Mouse (Mus musculus): ENCODE measurements around the gene Tmem104.

Tmem104 gene

GRCm38 (mm10) chr11:115187224-115187639 lies at the start of gene Tmem104:
TSS of gene Tmem104 (plus strand) at chr11:115187487.
- DNase-seq (ENCODE audit: low spot score in 2 of 2) = peak; percentile 99 to 100

GRCm38 (mm10) chr11:115138597-115139262 lies 48.6 kb upstream of the Tmem104 start:
- DNase-seq (ENCODE audit: low spot score in 2 of 2) = no peak

DNA sequence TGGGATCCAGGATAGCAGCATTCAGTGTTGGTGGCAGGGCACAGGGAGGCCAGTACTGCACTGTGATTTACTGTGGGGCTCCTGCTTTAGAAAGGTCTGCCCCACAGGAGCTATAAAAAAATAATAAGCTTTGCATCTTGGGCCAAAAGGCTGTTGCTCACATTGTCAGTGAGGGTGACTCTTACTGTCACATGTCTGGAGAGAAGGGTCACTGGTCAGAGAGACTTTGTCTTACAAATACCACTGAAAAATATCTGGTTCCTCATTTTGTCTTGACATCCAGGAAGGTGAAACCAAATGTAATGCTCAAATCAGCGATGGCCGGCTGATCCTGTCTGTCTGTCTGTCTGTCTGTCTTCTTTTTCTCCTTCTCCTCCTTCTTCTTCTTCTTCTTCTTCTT lies 45.3 kb upstream of the Tmem104 start:
- no peak for DNase-seq (ENCODE audit: low spot score in 2 of 2)

GRCm38 (mm10) chr11:115147813-115148212 lies 39.5 kb upstream of the Tmem104 start:
- no peak for DNase-seq (ENCODE audit: low spot score in 2 of 2)

- DNase-seq (ENCODE audit: low spot score in 2 of 2) = no peak
Measured at GRCm38 (mm10) chr11:115150741-115151254, 36.5 kb upstream of the Tmem104 start.

DNA sequence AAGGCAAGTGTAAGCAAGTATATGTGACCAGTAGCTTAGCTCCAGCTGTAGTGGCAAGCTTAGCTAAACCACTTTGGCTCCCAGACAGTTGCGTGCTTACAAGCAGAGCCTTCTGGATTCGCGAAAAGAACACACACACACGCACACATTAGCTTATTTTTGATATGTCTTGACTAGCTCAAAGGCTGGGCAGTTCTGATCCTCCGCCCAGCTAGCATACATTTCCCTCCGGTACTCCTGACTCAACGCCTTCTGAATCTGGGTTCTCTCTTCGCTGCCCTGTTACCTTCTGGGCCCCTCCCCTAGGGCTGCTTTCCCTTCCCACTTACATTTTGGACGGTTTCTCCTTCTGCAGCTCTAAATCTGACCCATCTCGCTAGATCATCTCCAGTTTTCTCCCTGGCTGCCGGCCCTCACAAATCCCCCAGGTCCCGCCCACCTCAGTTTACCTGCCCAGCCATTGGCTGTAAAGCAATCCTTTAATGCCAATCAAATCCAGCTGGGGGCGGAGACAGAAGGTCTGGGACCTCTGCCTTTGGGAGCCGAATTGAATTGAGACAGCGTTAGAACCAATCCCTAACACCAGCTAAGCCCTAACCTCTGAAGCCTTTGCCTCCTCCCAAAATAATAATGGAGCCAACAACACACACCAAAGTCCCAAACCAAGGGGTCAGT lies 35.4 kb upstream of the Tmem104 start:
- peak in 1 of 2 experiments; percentile 68 for DNase-seq (ENCODE audit: low spot score in 2 of 2)

- no peak for DNase-seq (ENCODE audit: low spot score in 2 of 2)
Measured at GRCm38 (mm10) chr11:115153088-115153487, 34.2 kb upstream of the Tmem104 start.

GRCm38 (mm10) chr11:115153699-115154292 lies 33.5 kb upstream of the Tmem104 start:
- DNase-seq (ENCODE audit: low spot score in 2 of 2) = peak; percentile 56 to 70

DNA sequence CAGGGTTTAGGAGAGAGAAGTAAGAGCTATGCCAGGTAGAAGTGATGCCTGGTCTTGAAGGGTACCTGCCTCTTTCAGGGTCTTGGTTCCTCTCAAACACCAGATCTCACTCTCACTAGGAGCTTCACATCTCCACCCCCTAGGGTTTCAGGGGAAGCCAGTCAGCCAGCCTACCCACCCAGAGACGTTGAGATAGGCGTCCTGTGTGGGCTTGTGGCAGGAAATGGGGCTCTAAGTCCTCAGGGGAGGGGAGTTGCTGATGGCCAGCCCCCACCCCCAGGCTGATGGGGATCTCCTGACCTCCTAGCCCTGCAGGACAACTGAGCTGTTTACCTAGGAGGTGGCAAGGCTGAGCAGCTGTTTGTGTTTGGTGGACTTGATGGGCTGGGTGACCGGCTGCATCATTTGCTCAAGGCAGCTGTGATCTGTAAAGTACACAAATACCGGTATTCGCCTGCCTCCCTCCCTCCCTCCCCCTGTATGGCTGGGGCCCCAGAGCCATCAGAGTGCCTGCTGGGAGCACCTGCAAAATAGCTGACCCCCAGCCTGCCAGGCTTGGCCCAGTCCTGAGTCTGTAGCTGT lies 32.1 kb upstream of the Tmem104 start:
- no peak for DNase-seq (ENCODE audit: low spot score in 2 of 2)

GRCm38 (mm10) chr11:115157933-115158719 lies 29.2 kb upstream of the Tmem104 start:
- no peak for DNase-seq (ENCODE audit: low spot score in 2 of 2)

DNA sequence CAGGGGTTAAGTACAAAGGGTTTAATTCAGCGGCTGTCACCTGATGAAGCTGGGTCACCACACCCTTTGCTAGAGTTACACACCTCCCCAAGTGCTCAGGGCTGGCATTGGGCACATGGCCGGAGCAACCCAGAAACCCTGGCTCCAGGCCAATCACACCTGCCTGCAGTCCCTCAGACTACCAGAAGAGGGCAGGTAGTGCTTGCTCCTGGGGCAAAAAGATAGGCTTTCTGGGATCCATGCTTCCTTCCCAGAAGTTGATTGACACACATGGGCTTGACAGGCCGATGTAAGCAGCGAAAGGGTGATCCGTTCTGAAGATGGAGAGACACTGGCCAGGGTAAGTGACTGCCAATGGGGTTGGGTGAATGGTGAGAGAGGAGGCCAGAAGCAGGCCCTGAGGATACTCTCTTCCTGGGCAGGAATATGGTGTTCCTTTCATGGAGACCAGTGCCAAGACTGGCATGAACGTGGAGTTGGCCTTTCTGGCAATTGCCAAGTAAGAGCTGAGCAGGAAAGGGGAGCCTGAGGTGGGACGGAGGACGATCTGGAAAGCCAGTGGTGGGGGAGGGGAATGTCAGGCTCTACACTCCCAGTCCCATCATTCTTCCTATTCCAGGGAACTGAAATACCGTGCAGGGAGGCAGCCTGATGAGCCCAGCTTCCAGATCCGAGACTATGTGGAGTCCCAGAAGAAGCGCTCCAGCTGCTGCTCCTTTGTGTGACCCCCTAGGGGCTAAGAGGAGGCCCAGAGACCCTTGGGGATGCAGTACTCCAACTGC lies 27.1 kb upstream of the Tmem104 start:
- peak in 1 of 2 experiments; percentile 66 for DNase-seq (ENCODE audit: low spot score in 2 of 2)

DNA sequence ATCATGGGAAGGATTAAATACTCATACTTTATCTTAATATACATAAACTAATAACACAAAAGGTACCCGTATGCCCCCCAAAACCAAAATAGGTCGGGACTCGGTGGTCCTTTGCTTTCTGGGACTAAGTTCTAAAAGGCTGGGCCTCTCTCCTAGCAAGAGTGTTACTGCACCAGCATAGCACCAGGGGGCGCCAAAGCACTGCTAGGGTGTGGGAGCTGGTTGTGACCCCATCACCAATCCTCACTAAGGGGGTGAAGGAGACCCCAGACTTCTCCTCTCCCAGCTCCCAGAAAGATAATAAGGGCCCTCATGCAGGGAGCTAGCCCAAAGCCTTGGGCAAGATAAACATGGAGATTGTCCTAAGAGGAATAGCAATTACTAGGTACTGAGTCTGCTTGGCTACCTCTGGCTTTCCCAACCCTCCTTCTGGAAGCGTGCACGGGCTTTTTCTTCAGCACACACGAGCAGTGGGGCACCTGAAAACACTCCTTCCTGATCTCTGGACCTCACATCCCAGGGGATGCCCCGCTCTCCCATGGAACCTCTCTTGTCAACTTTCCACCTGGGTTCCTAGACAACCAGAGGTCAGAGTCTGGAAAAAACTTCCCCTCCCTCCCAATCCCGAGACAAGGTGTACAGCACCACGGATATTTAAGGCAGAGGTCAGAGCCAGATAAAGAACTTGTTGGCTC lies 26.3 kb upstream of the Tmem104 start:
- DNase-seq (ENCODE audit: low spot score in 2 of 2) = peak in 1 of 2 experiments; percentile 83

GRCm38 (mm10) chr11:115161578-115162204 lies 25.6 kb upstream of the Tmem104 start:
- DNase-seq (ENCODE audit: low spot score in 2 of 2) = no peak

DNA sequence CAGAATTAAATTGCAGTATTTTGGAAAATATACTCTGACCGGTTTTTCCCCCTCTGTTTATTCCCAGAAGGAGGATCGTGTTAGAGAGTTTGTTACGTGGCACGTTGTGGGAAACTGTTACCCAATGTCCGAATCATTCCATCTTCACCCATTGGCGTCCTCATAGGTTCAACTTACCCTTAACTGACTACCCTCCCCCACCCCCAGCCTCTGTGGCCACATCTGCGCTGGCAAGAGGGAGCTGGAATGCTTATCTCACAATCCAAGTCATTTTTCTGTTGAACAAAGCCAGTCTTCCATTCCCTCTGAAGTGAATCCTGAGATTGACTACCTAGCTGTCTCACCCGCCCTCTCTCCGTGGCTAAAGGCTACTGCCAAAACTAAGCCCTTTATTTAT lies 25.1 kb upstream of the Tmem104 start:
- DNase-seq (ENCODE audit: low spot score in 2 of 2) = no peak

DNA sequence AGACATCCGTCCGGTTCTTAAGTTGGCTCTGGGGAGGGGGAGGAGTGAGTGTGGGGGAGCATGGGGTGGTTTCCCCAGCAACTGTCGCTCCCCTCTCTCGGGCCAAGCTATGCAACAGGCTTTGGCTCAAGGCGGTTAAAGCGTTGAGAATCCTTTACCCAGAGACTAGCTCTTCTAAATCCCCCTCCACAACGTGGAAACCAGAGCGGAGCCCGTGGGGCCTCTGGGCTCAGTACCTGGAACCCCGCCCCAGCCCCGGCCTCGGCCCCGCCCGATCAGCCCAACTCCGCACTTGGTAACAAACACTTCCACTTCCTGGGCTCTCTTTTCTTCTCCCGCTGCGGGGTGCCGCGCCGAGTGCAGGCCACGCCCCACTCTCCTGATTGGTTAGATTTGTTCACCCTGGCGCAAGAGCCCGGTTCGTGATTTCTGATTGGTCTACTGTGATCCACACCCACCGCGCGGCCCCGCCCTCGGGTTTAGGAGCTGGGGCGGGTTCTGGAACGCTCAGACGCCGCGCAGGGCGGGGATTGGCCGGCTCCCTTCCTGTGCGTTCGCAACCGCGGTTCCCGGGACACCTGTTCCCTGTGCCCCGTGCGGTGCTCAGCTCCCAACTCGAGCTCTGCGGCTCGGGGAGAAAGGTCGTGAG lies 24.3 kb upstream of the Tmem104 start, which contains the start of gene Slc9a3r1:
Slc9a3r1 (plus strand) TSS at position 510 of the 649 bp plus-strand sequence.
- DNase-seq (ENCODE audit: low spot score in 2 of 2) = peak; percentile 94 to 95

DNA sequence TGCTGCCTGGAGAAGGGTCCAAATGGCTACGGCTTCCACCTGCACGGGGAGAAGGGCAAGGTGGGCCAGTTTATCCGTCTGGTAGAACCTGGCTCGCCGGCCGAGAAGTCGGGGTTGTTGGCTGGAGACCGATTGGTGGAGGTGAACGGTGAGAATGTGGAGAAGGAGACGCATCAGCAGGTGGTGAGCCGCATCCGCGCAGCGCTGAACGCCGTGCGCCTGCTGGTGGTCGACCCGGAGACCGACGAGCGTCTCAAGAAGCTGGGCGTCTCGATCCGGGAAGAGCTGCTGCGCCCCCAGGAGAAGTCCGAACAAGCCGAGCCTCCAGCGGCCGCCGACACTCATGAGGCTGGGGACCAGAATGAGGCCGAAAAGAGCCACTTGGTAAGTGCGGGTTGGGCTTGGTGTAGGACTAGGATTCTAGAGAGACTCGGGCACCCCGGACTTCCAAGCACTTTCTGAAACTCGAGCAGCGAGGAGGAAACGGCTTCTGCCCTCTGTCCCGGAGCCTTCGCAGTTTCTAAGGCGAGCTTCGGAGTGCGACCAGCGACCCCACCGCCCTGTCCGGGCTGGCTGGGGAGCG lies 23.6 kb upstream of the Tmem104 start:
- no peak for DNase-seq (ENCODE audit: low spot score in 2 of 2)

- no peak for DNase-seq (ENCODE audit: low spot score in 2 of 2)
Measured at GRCm38 (mm10) chr11:115164341-115164975, 22.8 kb upstream of the Tmem104 start.

GRCm38 (mm10) chr11:115164976-115165374 lies 22.3 kb upstream of the Tmem104 start:
- peak; percentile 66 to 73 for DNase-seq (ENCODE audit: low spot score in 2 of 2)

All from right cerebral cortex, postnatal 10 days (tissue).